Mouse (Mus musculus): ENCODE data around the gene Sox5.

Gene Sox5

GRCm38 (mm10) chr6:144772175-144772918 lies 9.4 kb downstream of the Sox5 start:
- no peak for DNase-seq (ENCODE audit: low read depth)

GRCm38 (mm10) chr6:144769060-144769459 lies 12.7 kb downstream of the Sox5 start:
- DNase-seq (ENCODE audit: low read depth), result no peak

GRCm38 (mm10) chr6:144761902-144762301 lies 19.9 kb downstream of the Sox5 start:
- no peak for DNase-seq (ENCODE audit: low read depth)

- no peak for DNase-seq (ENCODE audit: low read depth)
Measured at GRCm38 (mm10) chr6:144759193-144759592, 22.6 kb downstream of the Sox5 start.

- DNase-seq (ENCODE audit: low read depth), result no peak
Measured at GRCm38 (mm10) chr6:144757414-144757813, 24.4 kb downstream of the Sox5 start.

GRCm38 (mm10) chr6:144756444-144756843 lies 25.3 kb downstream of the Sox5 start:
- DNase-seq (ENCODE audit: low read depth), result no peak

GRCm38 (mm10) chr6:144755304-144755703 lies 26.5 kb downstream of the Sox5 start:
- DNase-seq (ENCODE audit: low read depth), result no peak

GRCm38 (mm10) chr6:144754366-144754765 lies 27.4 kb downstream of the Sox5 start:
- DNase-seq (ENCODE audit: low read depth), result no peak

- DNase-seq (ENCODE audit: low read depth), result no peak
Measured at GRCm38 (mm10) chr6:144753963-144754296, 27.8 kb downstream of the Sox5 start.

- DNase-seq (ENCODE audit: low read depth), result no peak
Measured at GRCm38 (mm10) chr6:144753225-144753962, 28.4 kb downstream of the Sox5 start.

- no peak for DNase-seq (ENCODE audit: low read depth)
Measured at GRCm38 (mm10) chr6:144751581-144751980, 30.2 kb downstream of the Sox5 start.

- no peak for DNase-seq (ENCODE audit: low read depth)
Measured at GRCm38 (mm10) chr6:144750197-144750596, 31.6 kb downstream of the Sox5 start.

GRCm38 (mm10) chr6:144746436-144746835 lies 35.3 kb downstream of the Sox5 start:
- DNase-seq (ENCODE audit: low read depth), result no peak

GRCm38 (mm10) chr6:144742559-144742958 lies 39.2 kb downstream of the Sox5 start:
- DNase-seq (ENCODE audit: low read depth), result no peak

- DNase-seq (ENCODE audit: low read depth), result no peak
Measured at GRCm38 (mm10) chr6:144741080-144741655, 40.6 kb downstream of the Sox5 start.

- no peak for DNase-seq (ENCODE audit: low read depth)
Measured at GRCm38 (mm10) chr6:144740343-144740742, 41.4 kb downstream of the Sox5 start.

GRCm38 (mm10) chr6:144739753-144740152 lies 42.0 kb downstream of the Sox5 start:
- DNase-seq (ENCODE audit: low read depth), result no peak

- no peak for DNase-seq (ENCODE audit: low read depth)
Measured at GRCm38 (mm10) chr6:144737786-144738185, 44.0 kb downstream of the Sox5 start.

GRCm38 (mm10) chr6:144731251-144731970 lies 50.4 kb downstream of the Sox5 start:
- no peak for DNase-seq (ENCODE audit: low read depth)

GRCm38 (mm10) chr6:144723530-144724144 lies 58.1 kb downstream of the Sox5 start:
- DNase-seq (ENCODE audit: low read depth), result no peak

- no peak for DNase-seq (ENCODE audit: low read depth)
Measured at GRCm38 (mm10) chr6:144723024-144723423, 58.8 kb downstream of the Sox5 start.

- DNase-seq (ENCODE audit: low read depth), result no peak
Measured at GRCm38 (mm10) chr6:144720846-144721245, 60.9 kb downstream of the Sox5 start.

All from induced T-regulatory cell, adult 2 months (primary cell).